Mouse (Mus musculus): ENCODE measurements around the gene Txnrd2. TPM values are rescaled to one million over a fixed set of nuclear protein-coding genes. Genes with fewer than 3 reads are reported as not detected.

Txnrd2 gene
- 22.7 and 23.4 TPM in 2 replicates for polyA plus RNA-seq (2015; fragmentation: Nextera tagmentation; extraction: Ambion mirVana)

DNA sequence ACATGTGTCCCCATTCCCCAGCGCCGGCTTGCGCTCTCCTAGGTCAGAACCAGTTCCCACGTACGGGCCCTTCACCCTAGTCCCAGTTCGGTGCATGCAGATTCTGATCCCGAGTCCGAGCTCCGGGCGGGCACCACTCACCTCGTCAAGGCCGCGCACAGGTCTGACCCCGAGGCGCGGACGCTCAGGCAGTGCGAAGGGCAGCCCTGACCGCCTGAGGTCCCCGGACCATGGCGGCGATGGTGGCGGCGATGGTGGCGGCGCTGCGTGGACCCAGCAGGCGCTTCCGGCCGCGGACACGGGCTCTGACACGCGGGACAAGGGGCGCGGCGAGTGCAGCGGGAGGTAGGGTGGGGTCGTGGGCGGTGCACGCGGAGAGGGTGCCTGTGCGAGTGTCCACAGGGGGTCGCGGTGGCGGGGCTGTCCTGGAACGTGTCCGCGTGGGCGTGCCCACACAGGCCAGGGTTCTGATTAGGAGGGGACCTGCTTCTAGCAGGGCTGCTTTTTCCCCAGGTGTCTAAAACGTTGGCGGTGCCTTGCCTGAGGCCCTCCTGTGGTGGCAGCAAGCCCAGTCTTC lies at the start of gene Txnrd2:
TSS of gene Txnrd2 (plus strand) at position 170 of the 577 bp plus-strand sequence.
- peak; percentile 84 for ATAC-seq (ENCODE audit: borderline replicate concordance, extremely low read depth, low FRiP score, low TSS enrichment)
- H3K4me3 ChIP-seq, result peak within 1 kb of the TSS; percentile 87
- peak within 1 kb of the TSS; percentile 87 for H3K9ac ChIP-seq
- H3K36me3 ChIP-seq, result 0 out of 2 replicates have a peak, but pooled peaks cover 11% of the 10 kb centered on the region
- peaks cover 34% of the 10 kb centered on the region for H3K4me1 ChIP-seq
- H3K9me3 ChIP-seq, result no peaks in the 10 kb centered on the region
- peak within 1 kb of the TSS; percentile 84 for H3K27ac ChIP-seq
- peak within 1 kb of the TSS; percentile 75 for H3K4me2 ChIP-seq
- no peaks in the 10 kb centered on the region for H3K27me3 ChIP-seq
- WGBS, result under 1% methylated on average over 52 of the region's 52 CpGs

DNA sequence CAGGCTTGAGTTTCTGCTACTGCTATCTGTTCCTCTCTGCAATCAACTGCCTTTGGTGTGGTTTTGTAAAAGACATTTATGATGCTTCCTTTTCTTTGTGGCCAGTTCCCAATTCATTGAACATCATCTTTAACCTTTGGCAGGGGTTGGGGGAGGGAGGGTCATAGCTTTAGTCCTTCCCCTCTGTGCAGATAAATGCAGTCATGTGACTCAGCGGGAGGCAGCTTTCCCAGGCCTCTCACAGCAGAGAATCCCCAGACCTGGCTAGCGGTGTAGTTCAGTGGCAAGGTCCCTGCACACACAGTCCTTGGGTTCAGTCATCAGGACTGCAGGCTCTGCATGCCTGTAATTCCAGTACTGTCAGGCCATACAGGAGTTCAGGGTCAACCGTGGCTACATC lies 49.0 kb upstream of the Txnrd2 start:
- Histone ChIP-seq H3K9ac (no peak overlapping the region), H3K4me3 (no peak overlapping the region), H3K27ac (no peak overlapping the region), H3K4me2 (no peak overlapping the region), H3K36me3 (no peaks in the 10 kb centered on the region), H3K27me3 (no peaks in the 10 kb centered on the region), H3K4me1 (peaks cover 12% of the 10 kb centered on the region), H3K9me3 (no peaks in the 10 kb centered on the region)
- WGBS, result 41% methylated on average over 3 of the region's 3 CpGs
- no peak for ATAC-seq (ENCODE audit: borderline replicate concordance, extremely low read depth, low FRiP score, low TSS enrichment)

DNA sequence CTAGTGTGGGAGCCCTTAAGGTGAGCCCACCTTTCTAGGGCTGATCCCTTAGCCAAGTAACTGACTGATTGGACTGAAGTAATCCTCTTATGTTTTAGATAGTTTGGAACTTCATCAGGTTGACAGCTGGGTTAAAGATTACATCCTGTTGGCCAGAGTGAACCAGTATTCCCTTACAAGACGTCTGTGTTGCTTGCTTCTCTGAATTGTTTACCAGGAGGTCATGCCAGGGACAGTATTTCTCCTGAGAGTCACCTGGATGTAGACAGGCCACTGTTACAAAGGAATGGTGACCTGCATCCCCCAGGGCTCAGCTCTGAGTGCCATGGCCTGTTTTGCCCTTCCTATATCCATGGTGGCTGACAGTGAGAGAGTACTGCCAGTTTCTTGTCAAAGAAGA lies 47.7 kb upstream of the Txnrd2 start:
- Histone ChIP-seq H3K4me1 (peaks cover 19% of the 10 kb centered on the region), H3K4me2 (no peak overlapping the region), H3K9ac (no peak overlapping the region), H3K27ac (no peak overlapping the region), H3K36me3 (no peaks in the 10 kb centered on the region), H3K27me3 (no peaks in the 10 kb centered on the region), H3K4me3 (no peak overlapping the region), H3K9me3 (no peaks in the 10 kb centered on the region)
- no peak for ATAC-seq (ENCODE audit: borderline replicate concordance, extremely low read depth, low FRiP score, low TSS enrichment)
- 27% methylated on average over 1 of the region's 1 CpGs for WGBS

DNA sequence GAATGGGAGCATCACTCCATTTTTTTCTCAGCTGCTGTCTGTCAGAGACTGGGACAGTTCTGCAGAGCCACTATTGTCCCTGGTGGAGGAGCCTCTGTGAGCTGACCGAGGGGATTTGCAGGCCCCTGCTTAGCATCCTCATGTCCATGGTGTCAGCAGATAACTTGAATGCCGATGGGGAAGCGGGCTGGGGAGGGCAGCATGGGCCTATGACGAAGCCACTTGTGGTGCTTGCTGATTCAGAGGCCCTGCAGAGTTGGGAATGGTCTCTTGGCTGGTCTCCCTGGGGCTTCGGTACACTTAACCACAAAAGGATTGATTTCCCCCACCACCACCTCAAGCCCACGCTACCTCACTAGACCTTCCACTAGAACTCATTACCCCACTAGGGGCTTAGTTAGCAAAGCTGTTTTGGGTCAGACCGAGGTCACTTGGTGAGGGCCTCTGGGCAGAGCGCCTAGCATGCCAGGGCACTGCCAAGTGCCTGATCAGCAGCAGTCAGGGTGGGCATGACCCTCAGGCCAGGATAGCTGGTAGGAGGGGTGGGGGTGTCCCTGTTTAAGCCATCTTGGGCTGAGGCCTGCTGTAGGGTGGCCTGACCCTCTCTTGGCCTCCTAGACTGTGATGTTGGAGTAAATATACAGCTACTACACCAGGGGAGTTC lies 46.7 kb upstream of the Txnrd2 start:
- 77% methylated on average over 8 of the region's 8 CpGs for WGBS
- Histone ChIP-seq H3K27ac (no peak overlapping the region), H3K4me1 (peaks cover 24% of the 10 kb centered on the region), H3K4me2 (no peak overlapping the region), H3K9ac (no peak overlapping the region), H3K36me3 (no peaks in the 10 kb centered on the region), H3K4me3 (no peak overlapping the region), H3K27me3 (no peaks in the 10 kb centered on the region), H3K9me3 (no peaks in the 10 kb centered on the region)
- no peak for ATAC-seq (ENCODE audit: borderline replicate concordance, extremely low read depth, low FRiP score, low TSS enrichment)

DNA sequence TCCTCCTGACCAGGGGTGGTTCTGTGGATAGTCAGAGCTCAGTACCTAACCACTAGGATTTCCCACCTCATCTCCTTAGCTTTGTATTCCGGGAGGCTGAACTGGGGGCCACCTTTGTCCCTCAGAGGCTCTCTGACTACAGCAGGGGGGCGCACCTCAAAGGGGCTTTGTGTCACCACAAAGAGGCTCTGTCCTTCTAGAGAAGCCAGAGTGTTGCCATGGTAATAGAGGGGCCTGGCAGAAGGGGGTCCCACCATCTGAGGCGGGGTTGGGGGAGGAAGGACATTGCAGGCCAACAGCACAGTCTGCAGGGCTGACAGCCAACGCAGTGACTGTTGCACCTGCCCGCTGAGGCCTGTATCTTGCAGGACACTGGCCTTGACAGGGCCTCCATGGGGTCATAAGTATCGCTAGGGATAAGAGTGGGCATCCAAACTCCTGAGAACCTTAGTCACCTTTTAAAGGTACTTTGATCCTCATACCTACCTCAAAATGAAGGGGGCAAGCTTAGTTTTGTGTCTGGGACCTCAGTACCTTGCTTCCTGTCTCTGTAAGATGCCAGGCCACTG lies 45.6 kb upstream of the Txnrd2 start:
- ATAC-seq (ENCODE audit: borderline replicate concordance, extremely low read depth, low FRiP score, low TSS enrichment), result no peak
- Histone ChIP-seq H3K4me2 (no peak overlapping the region), H3K36me3 (no peaks in the 10 kb centered on the region), H3K9ac (no peak overlapping the region), H3K4me3 (no peak overlapping the region), H3K27ac (no peak overlapping the region), H3K4me1 (peaks cover 24% of the 10 kb centered on the region), H3K9me3 (no peaks in the 10 kb centered on the region), H3K27me3 (no peaks in the 10 kb centered on the region)
- WGBS, result 47% methylated on average over 6 of the region's 6 CpGs

DNA sequence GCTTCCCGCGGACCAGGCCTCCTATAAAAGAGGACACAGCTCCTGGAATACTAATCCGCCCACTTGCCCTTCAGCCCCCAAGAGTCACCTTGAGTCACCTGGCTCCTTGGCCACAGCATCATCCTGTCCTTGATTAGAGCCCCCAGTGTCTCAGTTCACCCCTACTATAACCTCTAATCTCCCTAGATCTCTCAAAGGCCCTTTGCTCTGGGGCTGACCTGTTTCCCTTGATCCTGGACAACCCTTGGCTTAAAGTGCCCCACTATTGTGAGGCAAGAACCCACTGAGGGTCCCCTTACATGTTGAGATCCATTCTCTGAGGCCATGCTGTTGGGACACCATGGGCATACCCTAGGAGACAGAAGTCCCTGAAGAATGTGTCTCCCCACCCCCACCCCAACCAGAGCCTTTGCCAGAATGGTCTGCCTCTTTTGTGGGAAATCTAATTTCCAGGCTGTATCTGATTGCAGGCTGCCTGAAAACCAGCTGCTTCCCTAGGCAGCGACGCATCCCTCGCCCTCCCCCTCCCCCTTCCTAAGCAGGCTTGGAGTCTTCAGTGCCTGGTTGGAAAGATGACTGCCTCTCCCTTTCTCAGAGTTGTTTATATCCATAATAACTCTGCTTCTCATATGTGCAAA lies 44.4 kb upstream of the Txnrd2 start:
- H3K4me1 ChIP-seq, result peaks cover 24% of the 10 kb centered on the region
- no peaks in the 10 kb centered on the region for H3K9me3 ChIP-seq
- H3K36me3 ChIP-seq, result no peaks in the 10 kb centered on the region
- H3K27me3 ChIP-seq, result no peaks in the 10 kb centered on the region
- no peak overlapping the region for H3K27ac ChIP-seq
- WGBS, result 44% methylated on average over 6 of the region's 6 CpGs
- peak; percentile 21; the same call in 1 of the 2 replicates for ATAC-seq (ENCODE audit: borderline replicate concordance, extremely low read depth, low FRiP score, low TSS enrichment)
- no peak overlapping the region for H3K9ac ChIP-seq
- H3K4me2 ChIP-seq, result no peak overlapping the region
- no peak overlapping the region for H3K4me3 ChIP-seq

DNA sequence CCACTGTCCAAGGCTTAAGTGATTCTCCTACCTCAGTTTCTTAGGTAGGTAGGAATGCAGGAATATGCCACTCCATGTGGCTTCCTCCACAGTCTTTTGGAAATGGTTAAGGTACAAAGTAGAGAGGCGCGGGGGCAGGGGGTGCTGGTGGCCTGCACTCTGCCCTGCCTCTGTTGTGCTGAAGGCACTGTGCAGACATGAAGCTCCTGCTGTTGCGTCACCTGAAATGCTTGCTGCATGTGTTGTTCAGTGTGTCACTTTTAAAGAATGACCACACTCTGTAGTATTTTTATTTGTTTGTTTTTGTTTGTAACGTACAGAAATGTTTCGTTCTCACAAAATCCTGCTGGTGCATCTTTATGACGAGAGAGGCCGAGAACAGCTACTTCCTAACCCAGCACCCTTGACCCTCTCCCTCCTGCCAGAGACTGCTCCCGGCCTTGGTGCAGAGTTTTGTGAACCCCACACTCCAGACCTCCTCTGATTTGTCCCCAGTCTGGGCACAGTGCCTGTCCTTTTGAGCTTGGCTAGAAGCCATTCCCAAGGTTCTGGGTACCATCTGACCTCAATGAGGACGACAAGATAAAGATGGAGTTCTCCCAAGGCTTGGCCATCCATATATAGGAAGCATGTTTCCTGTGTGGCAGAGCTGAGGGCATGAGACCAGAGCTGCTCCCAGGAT lies 43.0 kb upstream of the Txnrd2 start:
- peaks cover 37% of the 10 kb centered on the region for H3K4me1 ChIP-seq
- H3K27me3 ChIP-seq, result no peaks in the 10 kb centered on the region
- 70% methylated on average over 9 of the region's 9 CpGs for WGBS
- H3K4me2 ChIP-seq, result no peak overlapping the region
- H3K36me3 ChIP-seq, result no peaks in the 10 kb centered on the region
- no peak for ATAC-seq (ENCODE audit: borderline replicate concordance, extremely low read depth, low FRiP score, low TSS enrichment)
- no peak overlapping the region for H3K9ac ChIP-seq
- no peak overlapping the region for H3K4me3 ChIP-seq
- H3K27ac ChIP-seq, result no peak overlapping the region
- H3K9me3 ChIP-seq, result no peaks in the 10 kb centered on the region

DNA sequence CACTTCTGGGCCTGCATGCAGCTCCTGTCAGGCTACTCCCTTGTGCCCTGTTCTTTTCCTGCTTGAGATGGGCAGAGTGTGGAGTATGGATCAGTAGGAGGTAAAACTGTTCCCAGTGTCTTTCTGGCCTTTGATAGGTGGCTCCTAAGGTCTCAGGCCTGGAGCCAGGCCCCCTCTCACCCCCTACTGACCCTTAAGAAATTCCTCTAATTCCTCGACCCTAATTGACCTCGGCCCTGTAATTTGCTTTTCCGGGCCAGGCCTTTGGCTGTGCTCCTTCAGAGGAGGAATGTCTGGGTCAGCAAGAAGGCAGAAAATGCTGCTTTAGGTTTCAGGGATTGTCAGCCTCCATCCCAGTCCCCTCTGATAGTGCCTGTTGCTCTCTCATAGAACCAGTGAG lies 42.4 kb upstream of the Txnrd2 start:
- Histone ChIP-seq H3K4me2 (no peak overlapping the region), H3K4me1 (peaks cover 43% of the 10 kb centered on the region), H3K27me3 (no peaks in the 10 kb centered on the region), H3K9ac (no peak overlapping the region), H3K4me3 (no peak overlapping the region), H3K27ac (no peak overlapping the region), H3K9me3 (no peaks in the 10 kb centered on the region), H3K36me3 (no peaks in the 10 kb centered on the region)
- ATAC-seq (ENCODE audit: borderline replicate concordance, extremely low read depth, low FRiP score, low TSS enrichment), result no peak
- WGBS, result 27% methylated on average over 3 of the region's 3 CpGs

DNA sequence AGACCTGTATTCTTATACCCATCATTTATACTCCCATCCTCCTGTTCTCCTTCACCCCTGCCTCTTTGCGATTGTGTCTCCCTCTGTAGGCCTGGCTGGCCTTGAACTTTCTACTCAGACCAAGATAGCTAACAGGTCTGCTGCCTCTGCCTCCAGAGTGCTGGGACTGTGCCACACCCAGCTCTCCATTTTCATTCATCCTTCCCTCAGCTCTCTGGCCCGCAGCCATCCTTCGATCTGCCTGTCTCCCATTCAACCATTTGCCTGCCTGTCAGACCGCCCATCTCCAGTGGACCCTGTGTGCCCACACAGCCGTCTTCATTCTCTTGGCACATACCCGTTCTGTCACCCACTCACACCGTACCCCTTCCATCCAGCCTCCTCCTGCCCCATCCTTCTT lies 42.0 kb upstream of the Txnrd2 start:
- no peaks in the 10 kb centered on the region for H3K36me3 ChIP-seq
- no peak overlapping the region for H3K27ac ChIP-seq
- no peak overlapping the region for H3K9ac ChIP-seq
- H3K9me3 ChIP-seq, result no peaks in the 10 kb centered on the region
- WGBS, result 74% methylated on average over 7 of the region's 7 CpGs
- ATAC-seq (ENCODE audit: borderline replicate concordance, extremely low read depth, low FRiP score, low TSS enrichment), result no peak
- no peak overlapping the region for H3K4me2 ChIP-seq
- no peaks in the 10 kb centered on the region for H3K27me3 ChIP-seq
- peaks cover 47% of the 10 kb centered on the region for H3K4me1 ChIP-seq
- H3K4me3 ChIP-seq, result no peak overlapping the region

DNA sequence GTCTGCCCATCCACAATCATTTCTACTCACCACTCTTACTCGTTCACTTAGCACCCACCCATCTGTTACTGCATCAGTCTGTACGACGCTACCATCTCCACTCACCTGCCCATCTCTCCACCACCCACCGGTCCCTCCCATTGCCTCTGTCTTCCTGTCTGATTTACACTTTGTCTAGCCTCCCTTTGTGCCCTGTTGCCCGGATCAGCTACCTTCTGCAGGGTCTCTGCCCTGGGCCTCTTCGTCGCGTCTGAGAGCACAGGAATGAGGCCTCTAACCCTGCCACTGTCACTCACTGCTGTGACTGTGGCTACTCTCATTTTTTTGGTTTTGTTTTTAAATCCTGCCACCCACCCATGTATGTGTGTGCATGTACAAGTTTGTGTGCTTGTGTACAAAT lies 41.5 kb upstream of the Txnrd2 start:
- no peak for ATAC-seq (ENCODE audit: borderline replicate concordance, extremely low read depth, low FRiP score, low TSS enrichment)
- Histone ChIP-seq H3K36me3 (no peaks in the 10 kb centered on the region), H3K27me3 (no peaks in the 10 kb centered on the region), H3K9ac (no peak overlapping the region), H3K4me3 (no peak overlapping the region), H3K4me1 (peaks cover 48% of the 10 kb centered on the region), H3K9me3 (no peaks in the 10 kb centered on the region), H3K4me2 (no peak overlapping the region), H3K27ac (no peak overlapping the region)
- WGBS, result 79% methylated on average over 8 of the region's 8 CpGs

DNA sequence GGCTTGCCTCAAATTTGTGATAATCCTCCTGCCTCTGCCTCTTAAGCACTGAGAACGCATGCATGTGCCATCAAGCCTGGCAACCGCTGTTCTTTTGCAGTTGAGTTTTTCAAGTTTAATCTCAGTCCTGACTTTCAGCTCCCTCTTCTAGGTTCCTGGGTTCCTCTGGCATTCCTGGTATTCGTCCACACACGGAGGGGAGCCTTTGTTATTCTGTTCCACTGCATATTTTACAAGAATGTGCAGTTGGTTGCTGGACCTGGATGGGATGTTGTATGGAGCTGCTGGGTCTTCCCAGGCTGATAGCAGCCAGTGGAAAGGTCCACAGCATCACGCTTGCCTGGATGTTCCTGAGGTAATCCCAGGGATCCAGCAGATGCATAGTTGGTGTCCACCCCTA lies 40.8 kb upstream of the Txnrd2 start:
- H3K9ac ChIP-seq, result no peak overlapping the region
- H3K36me3 ChIP-seq, result no peaks in the 10 kb centered on the region
- no peak overlapping the region for H3K27ac ChIP-seq
- ATAC-seq (ENCODE audit: borderline replicate concordance, extremely low read depth, low FRiP score, low TSS enrichment), result no peak
- no peak overlapping the region for H3K4me2 ChIP-seq
- H3K9me3 ChIP-seq, result no peaks in the 10 kb centered on the region
- no peak overlapping the region for H3K4me3 ChIP-seq
- WGBS, result 67% methylated on average over 5 of the region's 5 CpGs
- H3K4me1 ChIP-seq, result peaks cover 46% of the 10 kb centered on the region
- no peaks in the 10 kb centered on the region for H3K27me3 ChIP-seq

DNA sequence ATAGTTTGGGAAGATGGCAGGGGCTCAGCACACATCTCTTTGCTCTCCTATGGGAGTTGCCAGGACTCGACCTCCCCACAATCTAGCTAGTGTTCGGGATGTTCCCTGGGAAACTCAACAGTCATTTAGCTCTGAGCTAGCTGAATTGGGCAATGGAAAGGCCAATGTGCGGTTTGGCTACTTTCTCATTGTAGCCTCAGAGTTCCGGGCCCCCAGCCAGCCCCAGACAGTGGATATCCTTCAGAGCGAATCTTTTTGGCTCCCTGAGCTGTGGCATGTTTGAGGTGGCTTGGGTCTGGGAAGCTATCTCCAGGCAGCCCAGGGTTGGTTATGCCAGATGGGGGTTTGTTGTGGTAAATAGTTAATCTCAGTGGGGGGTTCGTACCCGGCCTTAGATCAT lies 39.7 kb upstream of the Txnrd2 start:
- ATAC-seq (ENCODE audit: borderline replicate concordance, extremely low read depth, low FRiP score, low TSS enrichment), result no peak
- Histone ChIP-seq H3K9me3 (no peaks in the 10 kb centered on the region), H3K27ac (no peak overlapping the region), H3K4me1 (peaks cover 43% of the 10 kb centered on the region), H3K4me3 (no peak overlapping the region), H3K27me3 (no peaks in the 10 kb centered on the region), H3K4me2 (no peak overlapping the region), H3K36me3 (no peaks in the 10 kb centered on the region), H3K9ac (no peak overlapping the region)
- WGBS, result 70% methylated on average over 7 of the region's 7 CpGs
